Mouse (Mus musculus) hindbrain, embryonic 13.5 days (tissue): ENCODE measurements around the gene Wscd2. TPM values are rescaled to one million over a fixed set of nuclear protein-coding genes. Genes with fewer than 3 reads are reported as not detected.
A peak's percentile ranks its signal among the peaks of the same experiment; 100 is the strongest.
"Not testable (repeated sequence)": the region's sequence is repeated elsewhere in the genome, so short reads cannot be mapped to it uniquely, and the experiment has no call there.

Experiments
- ATAC-seq: fragments of 200-750 bp; cut with Nextera tagmentation; 2 replicates; pipeline ENCODE4 v1.8.0; 2017; ENCODE audit warnings: moderate TSS enrichment; ENCODE audit not compliant: low FRiP score
- H3K27ac ChIP-seq: fragments of 300-500 bp; sonication (generic); 2 replicates; pipeline ENCODE4 v1.5.1; 2015; ENCODE audit warnings: inconsistent platforms, mild to moderate bottlenecking, moderate library complexity
- H3K27me3 ChIP-seq: fragments of 300-500 bp; sonication (generic); 2 replicates; pipeline ENCODE4 v1.6.1; 2015; ENCODE audit warnings: mild to moderate bottlenecking, inconsistent platforms
- H3K36me3 ChIP-seq: fragments of 300-500 bp; sonication (generic); 2 replicates; pipeline ENCODE4 v1.6.1; 2015; ENCODE audit warnings: mild to moderate bottlenecking, inconsistent platforms
- H3K4me1 ChIP-seq: fragments of 300-500 bp; sonication (generic); replicated peaks from 2 replicates; pipeline ENCODE4 v1.6.1; 2015; ENCODE audit warnings: inconsistent platforms
- H3K4me2 ChIP-seq: fragments of 300-500 bp; sonication (generic); 2 replicates; pipeline ENCODE4 v1.6.1; 2015; ENCODE audit warnings: inconsistent platforms, mild to moderate bottlenecking, moderate library complexity
- H3K4me3 ChIP-seq: fragments of 300-500 bp; sonication (generic); 2 replicates; pipeline ENCODE4 v1.5.1; 2015; ENCODE audit warnings: mild to moderate bottlenecking, inconsistent platforms
- H3K9ac ChIP-seq: fragments of 300-500 bp; sonication (generic); 2 replicates; pipeline ENCODE4 v1.6.1; 2015; ENCODE audit warnings: mild to moderate bottlenecking, inconsistent platforms
- H3K9me3 ChIP-seq: fragments of 300-500 bp; sonication (generic); 2 replicates; pipeline ENCODE4 v1.6.1; 2016; ENCODE audit warnings: inconsistent platforms
- WGBS: fragments of 180-500 bp; shearing (Covaris S2); methylation state at CpG from one replicate; pipeline ENCODE4 v1.1.7; 2015; 5-methylcytosine and 5-hydroxymethylcytosine counted together
- polyA plus RNA-seq: library from polyadenylated mRNA; unstranded; fragments of >200 nt; fragmentation: Nextera tagmentation; extraction: Ambion mirVana; gene quantifications from 2 replicates; pipeline ENCODE4 v1.2.1, GENCODE M21; 2015

Wscd2 gene
- polyA plus RNA-seq, 1 experiment from 2014 or later = 9.8 TPM

- Histone ChIP-seq H3K9me3 (no peaks in the 10 kb centered on the region), H3K4me3 (no peak overlapping the region), H3K4me1 (0 out of 2 replicates have a peak, but pooled peaks cover 4% of the 10 kb centered on the region), H3K27me3 (0 out of 2 replicates have a peak, but pooled peaks cover 11% of the 10 kb centered on the region), H3K9ac (no peak overlapping the region), H3K27ac (no peak overlapping the region), H3K36me3 (no peaks in the 10 kb centered on the region; the same call in 1 of the 2 replicates), H3K4me2 (no peak overlapping the region)
- no peak for ATAC-seq
- WGBS = 77% methylated on average over 12 of the region's 12 CpGs
Observed at GRCm38 (mm10) chr5:113565858-113566257, 75.7 kb downstream of the Wscd2 start.

DNA sequence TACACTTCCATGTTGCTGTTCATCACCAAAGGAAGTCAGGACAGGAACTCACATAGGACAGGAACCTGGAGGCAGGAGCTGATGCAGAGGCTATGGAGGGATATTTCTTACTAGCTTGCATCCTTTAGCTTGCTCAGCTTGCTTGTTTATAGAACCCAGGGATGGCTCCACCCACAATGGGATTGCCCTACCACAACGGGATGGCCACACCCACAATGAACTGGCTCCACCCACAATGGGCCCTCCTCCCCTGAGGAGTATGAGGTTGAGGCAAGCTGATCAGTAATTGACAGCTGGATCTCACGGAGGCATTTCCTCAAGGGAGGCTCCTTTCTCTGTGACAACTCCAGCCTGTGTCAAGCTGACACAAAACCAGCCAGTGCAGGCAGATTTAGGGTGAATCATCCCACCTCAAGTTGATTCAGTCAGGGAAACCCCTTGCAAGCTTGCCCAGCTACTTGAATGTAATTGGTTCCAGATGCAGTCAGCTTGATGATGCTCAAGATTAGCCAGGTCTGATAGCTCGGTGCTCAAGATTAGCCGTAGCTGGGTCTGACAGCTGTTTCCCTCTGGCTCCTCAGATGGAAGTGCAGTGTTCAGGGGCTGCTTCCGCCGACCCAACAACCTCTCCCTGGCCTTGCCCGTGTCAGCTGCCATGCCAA, 80.1 kb downstream of the Wscd2 start:
- ATAC-seq = no peak
- Histone ChIP-seq H3K36me3 (no peaks in the 10 kb centered on the region), H3K27me3 (0 out of 2 replicates have a peak, but pooled peaks cover 3% of the 10 kb centered on the region), H3K27ac (no peak overlapping the region), H3K4me1 (0 out of 2 replicates have a peak, but pooled peaks cover 10% of the 10 kb centered on the region), H3K9me3 (no peaks in the 10 kb centered on the region), H3K4me2 (no peak overlapping the region), H3K9ac (no peak overlapping the region), H3K4me3 (no peak overlapping the region)
- WGBS = 53% methylated on average over 7 of the region's 7 CpGs

DNA sequence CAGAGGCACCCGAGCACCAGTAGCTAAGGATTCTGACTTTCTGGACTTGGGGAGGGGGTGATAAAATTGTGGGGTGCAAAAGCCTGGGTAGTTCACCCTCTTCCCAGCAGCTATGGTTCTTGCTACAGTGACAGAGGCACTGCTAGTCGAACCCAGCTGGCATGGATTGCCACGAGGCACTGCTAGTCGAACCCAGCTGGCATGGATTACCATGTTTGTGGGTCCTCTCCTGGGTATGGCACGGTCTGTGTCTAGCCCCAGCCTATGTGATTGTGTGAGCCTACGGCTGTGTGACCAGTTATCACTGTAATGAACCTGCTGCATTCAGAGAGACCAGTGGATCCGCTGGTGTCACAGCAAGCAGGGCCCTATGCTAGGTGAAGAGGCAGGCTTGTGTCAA, 87.4 kb downstream of the Wscd2 start:
- H3K36me3 ChIP-seq = no peaks in the 10 kb centered on the region
- H3K4me2 ChIP-seq = peak overlapping the region; percentile 41
- 80% methylated on average over 7 of the region's 7 CpGs for WGBS
- H3K4me1 ChIP-seq = peaks cover 33% of the 10 kb centered on the region
- peak; percentile 53; the same call in 1 of the 2 replicates for ATAC-seq
- H3K27ac ChIP-seq = 0 out of 2 replicates have a peak overlapping the region, but pooled peaks have one; percentile 14
- H3K9ac ChIP-seq = no peak overlapping the region; the same call in 1 of the 2 replicates
- 0 out of 2 replicates have a peak overlapping the region, but pooled peaks have one; percentile 14 for H3K4me3 ChIP-seq
- H3K27me3 ChIP-seq = 0 out of 2 replicates have a peak, but pooled peaks cover 8% of the 10 kb centered on the region
- no peaks in the 10 kb centered on the region for H3K9me3 ChIP-seq

GRCm38 (mm10) chr5:113578428-113578827, 88.3 kb downstream of the Wscd2 start:
- no peak for ATAC-seq
- Histone ChIP-seq H3K4me2 (no peak overlapping the region), H3K27me3 (0 out of 2 replicates have a peak, but pooled peaks cover 8% of the 10 kb centered on the region), H3K4me1 (peaks cover 34% of the 10 kb centered on the region), H3K36me3 (no peaks in the 10 kb centered on the region), H3K27ac (peak overlapping the region; percentile 66), H3K9ac (no peak overlapping the region), H3K9me3 (no peaks in the 10 kb centered on the region), H3K4me3 (no peak overlapping the region)
- WGBS = 78% methylated on average over 6 of the region's 6 CpGs

DNA sequence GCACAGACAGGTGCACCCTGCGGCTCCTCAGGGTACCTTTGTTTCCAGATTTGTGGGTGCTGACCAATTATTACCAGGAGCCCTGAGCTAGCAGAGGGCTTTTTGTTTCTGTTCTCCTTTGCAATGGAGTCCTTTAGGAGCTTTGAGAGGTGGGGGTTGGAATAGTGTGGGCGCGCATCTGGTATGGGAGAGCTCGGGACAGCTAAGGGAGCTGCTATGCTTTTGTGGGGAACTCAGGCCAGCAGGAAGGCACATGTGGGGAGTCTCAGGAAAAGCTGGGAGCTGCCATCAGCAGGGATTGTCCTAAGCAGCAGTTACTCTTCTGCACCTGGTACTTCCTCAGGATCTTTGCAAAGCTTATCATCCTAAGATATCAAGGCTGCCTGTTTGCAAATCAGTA, 89.0 kb downstream of the Wscd2 start:
- no peaks in the 10 kb centered on the region for H3K9me3 ChIP-seq
- no peak overlapping the region for H3K4me3 ChIP-seq
- WGBS = 80% methylated on average over 4 of the region's 4 CpGs
- peak overlapping the region; percentile 66; the same call in 1 of the 2 replicates for H3K27ac ChIP-seq
- no peaks in the 10 kb centered on the region for H3K36me3 ChIP-seq
- H3K4me2 ChIP-seq = no peak overlapping the region
- 0 out of 2 replicates have a peak, but pooled peaks cover 8% of the 10 kb centered on the region for H3K27me3 ChIP-seq
- H3K4me1 ChIP-seq = peaks cover 36% of the 10 kb centered on the region
- no peak for ATAC-seq
- H3K9ac ChIP-seq = peak overlapping the region; percentile 35

GRCm38 (mm10) chr5:113580248-113580647, 90.1 kb downstream of the Wscd2 start:
- ATAC-seq = 0 out of 2 replicates have a peak, but pooled peaks have one; percentile 8
- Histone ChIP-seq H3K9ac (no peak overlapping the region), H3K27me3 (0 out of 2 replicates have a peak, but pooled peaks cover 8% of the 10 kb centered on the region), H3K4me3 (no peak overlapping the region), H3K4me1 (peaks cover 36% of the 10 kb centered on the region), H3K4me2 (no peak overlapping the region), H3K36me3 (no peaks in the 10 kb centered on the region), H3K9me3 (no peaks in the 10 kb centered on the region), H3K27ac (peak overlapping the region; percentile 23; the same call in 1 of the 2 replicates)
- WGBS = 55% methylated on average over 8 of the region's 8 CpGs

GRCm38 (mm10) chr5:113580801-113581200, 90.7 kb downstream of the Wscd2 start:
- H3K9me3 ChIP-seq = no peaks in the 10 kb centered on the region
- whole genome bisulfite sequencing = 61% methylated on average over 9 of the region's 9 CpGs
- no peak overlapping the region for H3K9ac ChIP-seq
- ATAC-seq = 0 out of 2 replicates have a peak, but pooled peaks have one; percentile 34
- 0 out of 2 replicates have a peak, but pooled peaks cover 2% of the 10 kb centered on the region for H3K27me3 ChIP-seq
- no peaks in the 10 kb centered on the region for H3K36me3 ChIP-seq
- H3K4me1 ChIP-seq = peaks cover 36% of the 10 kb centered on the region
- H3K4me2 ChIP-seq = no peak overlapping the region
- no peak overlapping the region for H3K27ac ChIP-seq
- H3K4me3 ChIP-seq = no peak overlapping the region

DNA sequence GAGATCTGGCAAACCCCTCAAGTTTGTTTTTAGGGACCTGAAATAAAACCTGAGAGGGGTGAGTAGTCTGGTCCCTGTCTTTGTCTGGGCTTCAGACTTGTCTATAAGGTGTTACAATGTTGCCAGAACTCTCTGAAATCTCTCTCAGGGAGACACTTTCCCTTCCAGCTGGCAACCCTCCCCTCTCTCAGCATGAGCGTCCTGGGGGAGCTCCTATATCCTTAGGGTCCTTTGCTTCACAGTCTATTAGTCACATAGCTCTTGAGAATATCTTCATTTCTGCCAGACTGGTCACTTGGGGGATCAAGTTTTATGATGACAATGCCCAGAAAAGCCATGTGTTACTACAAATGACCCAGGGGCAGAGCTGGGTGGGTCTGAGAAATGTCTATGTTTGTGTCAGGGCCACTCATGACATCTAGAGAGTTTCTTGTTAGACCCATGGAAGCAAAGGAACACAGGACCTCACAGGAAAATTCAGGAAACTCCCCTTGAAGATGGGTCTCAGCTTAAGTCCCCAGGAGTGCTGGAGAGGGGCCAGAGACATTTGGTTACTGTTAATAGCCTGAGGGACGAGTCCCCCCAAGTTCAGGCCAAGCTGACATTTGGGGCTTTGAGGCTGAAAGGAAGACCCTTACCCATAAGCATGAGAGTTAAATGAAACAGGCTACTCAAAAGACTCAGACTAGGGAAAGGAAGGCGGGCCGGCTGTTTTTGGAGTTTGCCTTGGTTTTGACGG, 93.5 kb downstream of the Wscd2 start:
- Histone ChIP-seq H3K4me3 (no peak overlapping the region), H3K27ac (no peak overlapping the region), H3K36me3 (no peaks in the 10 kb centered on the region; the same call in 1 of the 2 replicates), H3K4me1 (peaks cover 22% of the 10 kb centered on the region), H3K9me3 (no peaks in the 10 kb centered on the region), H3K27me3 (0 out of 2 replicates have a peak, but pooled peaks cover 5% of the 10 kb centered on the region), H3K4me2 (no peak overlapping the region), H3K9ac (no peak overlapping the region)
- no peak for ATAC-seq
- WGBS = 62% methylated on average over 5 of the region's 5 CpGs

DNA sequence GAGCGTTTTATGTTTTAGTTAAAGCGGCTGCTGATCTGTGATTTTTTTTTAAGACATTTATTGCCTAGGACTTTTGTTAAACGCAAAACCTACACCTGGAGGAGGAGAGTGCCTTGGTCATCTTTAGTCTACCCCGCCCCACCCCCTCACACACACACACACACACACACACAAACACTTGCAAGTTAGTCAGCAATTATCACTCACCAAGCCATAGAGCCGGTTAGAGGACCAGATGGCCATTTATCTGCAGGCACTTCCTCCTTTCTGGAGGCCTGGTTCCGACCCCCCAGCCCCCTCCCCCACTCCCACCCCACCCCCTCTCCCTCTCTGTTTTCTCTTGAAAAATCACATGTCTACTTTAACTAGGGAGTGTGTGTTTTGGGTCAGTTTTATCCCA, 94.3 kb downstream of the Wscd2 start:
- no peak for ATAC-seq
- Histone ChIP-seq H3K4me3 (no peak overlapping the region), H3K4me1 (peaks cover 20% of the 10 kb centered on the region), H3K27ac (no peak overlapping the region), H3K36me3 (no peaks in the 10 kb centered on the region; the same call in 1 of the 2 replicates), H3K9me3 (no peaks in the 10 kb centered on the region), H3K4me2 (no peak overlapping the region), H3K9ac (no peak overlapping the region), H3K27me3 (0 out of 2 replicates have a peak, but pooled peaks cover 5% of the 10 kb centered on the region)
- WGBS = 54% methylated on average over 6 of the region's 6 CpGs

GRCm38 (mm10) chr5:113585619-113586457, 95.7 kb downstream of the Wscd2 start:
- H3K4me3 ChIP-seq, H3K9me3 ChIP-seq, H3K27ac ChIP-seq, H3K36me3 ChIP-seq, H3K27me3 ChIP-seq, H3K4me2 ChIP-seq, ATAC-seq, H3K9ac ChIP-seq: not testable (repeated sequence)
- 78% methylated on average over 17 of the region's 17 CpGs for WGBS
- peaks cover 19% of the 10 kb centered on the region for H3K4me1 ChIP-seq

DNA sequence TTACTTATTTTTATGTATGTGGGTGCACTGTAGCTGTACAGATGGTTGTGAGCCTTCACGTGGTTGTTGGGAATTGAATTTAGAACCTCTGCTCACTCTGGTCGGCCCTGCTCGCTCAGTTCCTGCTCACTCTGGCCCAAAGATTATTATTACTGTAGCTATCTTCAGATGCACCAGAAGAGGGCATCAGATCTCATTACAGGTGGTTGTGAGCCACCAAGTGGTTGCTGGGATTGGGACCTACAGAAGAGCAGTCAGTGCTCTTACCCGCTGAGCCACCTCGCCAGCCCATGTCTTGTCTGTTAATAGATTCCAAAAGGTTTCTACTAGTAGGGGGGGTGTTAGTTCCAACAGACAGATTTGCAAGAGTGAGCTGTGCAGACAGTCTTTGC, 96.3 kb downstream of the Wscd2 start:
- peaks cover 25% of the 10 kb centered on the region for H3K4me1 ChIP-seq
- not testable (repeated sequence) for H3K4me3 ChIP-seq, H3K27me3 ChIP-seq, H3K4me2 ChIP-seq, H3K9ac ChIP-seq, H3K36me3 ChIP-seq, ATAC-seq, H3K27ac ChIP-seq, H3K9me3 ChIP-seq
- WGBS = 37% methylated on average over 5 of the region's 5 CpGs
